Mouse (Mus musculus) fat pad, adult 2 months (tissue): Measurements from ENCODE around the gene Nfic.

Source experiments
- DNase-seq: peaks from one replicate; pipeline ENCODE4 v3.0.0-alpha.2; 2011; ENCODE audit warnings: low read depth, low spot score; ENCODE audit errors: extremely low read depth

Nfic gene

DNA sequence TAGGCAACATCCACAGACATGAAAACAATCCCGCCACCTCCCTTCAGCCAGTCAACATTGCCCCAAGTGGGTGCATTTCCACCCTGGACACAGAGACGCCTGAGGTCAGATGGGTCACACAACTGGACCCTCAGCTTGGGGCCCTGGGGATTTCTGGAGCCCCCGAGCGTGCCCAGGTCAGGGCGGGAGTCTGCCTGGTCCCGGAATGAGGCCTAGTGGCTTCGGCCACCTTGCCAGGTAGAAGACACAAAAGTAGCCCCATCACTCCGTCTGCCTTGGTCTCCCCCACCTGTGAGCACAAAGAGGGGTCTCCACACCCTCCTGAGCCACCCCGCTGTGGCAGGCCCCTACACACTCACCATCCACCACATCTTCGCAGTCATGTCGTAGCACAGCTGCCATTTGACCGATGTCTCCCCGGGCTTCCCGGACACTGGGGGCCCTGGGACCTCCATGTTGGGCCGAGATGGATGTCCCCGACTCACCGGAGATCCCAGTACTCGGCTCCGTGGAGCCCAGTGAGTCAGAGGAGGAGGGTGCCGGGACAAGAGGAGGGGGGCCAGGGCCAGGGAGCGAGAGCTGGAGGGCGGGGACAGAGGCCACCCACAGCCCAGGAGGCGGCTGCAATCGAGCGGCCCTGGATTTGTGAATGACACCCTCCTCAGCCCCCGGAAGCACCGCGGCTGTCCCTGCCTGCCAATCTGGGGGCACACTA, at the start of gene Nfic:
Nfic (minus strand) TSS at position 455 of the 715 bp plus-strand sequence.
- DNase-seq, result no peak

DNA sequence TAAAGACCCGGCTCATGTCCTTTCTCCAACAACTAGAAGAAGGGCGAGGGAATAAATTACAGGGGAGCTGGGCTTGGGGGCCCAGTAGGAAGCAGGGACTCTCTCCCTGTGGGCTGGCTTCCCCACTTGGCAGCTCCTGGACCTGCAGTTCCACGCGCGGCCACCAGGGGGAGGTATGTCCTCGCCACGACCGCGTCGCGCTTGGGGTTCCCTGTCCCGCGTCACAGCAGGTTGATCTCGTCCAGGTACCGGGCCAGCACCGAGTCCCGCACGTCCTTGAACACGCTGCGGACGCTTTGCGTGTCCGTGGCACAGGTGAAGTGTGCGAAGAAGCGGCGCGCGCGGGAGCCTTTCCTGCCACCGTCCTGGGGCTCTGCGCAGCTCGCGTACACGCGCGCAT, 47.2 kb upstream of the Nfic start:
- DNase-seq, result no peak

DNA sequence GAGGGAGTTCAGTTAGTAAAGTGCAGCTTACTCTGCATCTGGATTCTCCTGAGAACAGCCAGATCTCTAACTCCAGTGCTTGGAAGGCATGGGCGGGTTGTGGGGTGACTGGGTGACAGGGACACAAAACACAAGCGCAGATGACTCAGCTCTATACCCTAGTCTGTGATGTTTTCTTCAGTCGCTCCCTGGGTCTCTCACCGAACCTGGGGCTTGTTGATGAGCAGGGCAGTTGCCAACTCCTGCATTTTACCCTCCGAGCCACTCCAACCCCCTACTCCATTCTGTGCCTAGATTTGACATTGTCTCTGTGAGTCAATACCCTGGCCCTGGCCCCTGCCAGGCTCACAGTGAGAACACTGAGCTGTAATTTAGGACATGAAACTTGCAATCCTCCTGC, 46.4 kb upstream of the Nfic start:
- no peak for DNase-seq

DNA sequence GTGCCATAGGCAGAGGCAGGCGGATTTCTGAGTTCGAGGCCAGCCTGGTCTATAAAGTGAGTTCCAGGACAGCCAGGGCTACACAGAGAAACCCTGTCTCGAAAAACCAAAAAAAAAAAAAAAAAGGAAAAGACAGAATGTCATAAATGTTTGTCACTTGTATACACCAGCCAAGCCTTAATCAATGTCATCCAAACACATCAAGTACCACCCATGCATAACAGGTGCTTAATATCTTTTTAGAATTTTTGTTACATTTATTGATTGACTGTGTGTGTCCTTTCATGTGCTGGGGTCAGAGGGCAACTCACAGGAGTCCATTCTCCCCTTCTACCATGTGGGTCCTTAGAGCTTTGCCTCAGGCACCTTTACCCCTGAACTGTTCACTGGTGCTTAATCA, 44.6 kb upstream of the Nfic start, which contains the start of gene S1pr4:
S1pr4 (minus strand) TSS at position 101 of the 400 bp plus-strand sequence.
- DNase-seq, result no peak

GRCm38 (mm10) chr10:81499250-81499901, 43.9 kb upstream of the Nfic start:
- DNase-seq, result no peak

DNA sequence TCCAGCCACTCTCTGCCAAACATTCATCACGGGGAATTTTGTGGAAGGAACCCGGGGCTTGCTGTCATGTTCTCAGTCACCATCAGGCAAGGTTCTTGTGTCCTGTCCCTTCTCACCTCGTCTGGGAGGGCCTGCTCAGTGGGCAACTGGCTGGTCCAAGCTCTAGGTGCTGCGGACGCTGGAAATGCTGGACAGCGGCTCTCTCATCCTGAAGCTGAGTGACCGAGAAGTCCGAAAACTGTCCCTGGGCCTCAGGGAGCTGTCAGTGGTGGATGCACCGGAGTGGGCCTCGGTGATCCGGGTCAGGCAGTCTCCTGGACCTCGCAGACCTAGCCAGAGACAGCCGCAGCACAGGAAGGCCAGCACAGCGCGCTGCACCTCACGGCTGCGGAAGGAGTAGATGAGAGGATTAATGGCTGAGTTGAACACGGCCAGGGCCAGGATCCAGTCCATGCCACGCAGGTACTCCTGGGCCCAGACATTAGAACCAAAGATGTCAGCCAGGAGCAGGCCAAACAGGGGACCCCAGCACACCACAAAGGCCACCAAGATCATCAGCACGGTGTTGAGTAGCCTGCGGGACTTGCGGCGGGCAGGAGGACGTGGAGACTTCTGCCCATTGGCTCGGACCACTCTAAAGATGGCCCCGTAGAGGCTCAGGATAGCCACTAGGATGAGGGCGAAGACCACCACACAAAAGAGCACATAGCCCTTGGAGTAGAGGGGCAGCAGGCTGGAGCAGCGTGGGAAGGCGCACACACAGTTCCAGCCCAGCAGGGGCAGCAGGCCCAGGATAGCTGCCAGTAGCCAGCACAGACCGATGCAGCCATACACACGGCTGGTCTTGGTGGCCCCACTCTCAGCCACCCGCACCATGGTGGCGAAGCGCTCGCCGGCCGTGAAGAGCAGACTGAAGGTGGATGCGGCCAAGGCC, 43.1 kb upstream of the Nfic start:
- no peak for DNase-seq

DNA sequence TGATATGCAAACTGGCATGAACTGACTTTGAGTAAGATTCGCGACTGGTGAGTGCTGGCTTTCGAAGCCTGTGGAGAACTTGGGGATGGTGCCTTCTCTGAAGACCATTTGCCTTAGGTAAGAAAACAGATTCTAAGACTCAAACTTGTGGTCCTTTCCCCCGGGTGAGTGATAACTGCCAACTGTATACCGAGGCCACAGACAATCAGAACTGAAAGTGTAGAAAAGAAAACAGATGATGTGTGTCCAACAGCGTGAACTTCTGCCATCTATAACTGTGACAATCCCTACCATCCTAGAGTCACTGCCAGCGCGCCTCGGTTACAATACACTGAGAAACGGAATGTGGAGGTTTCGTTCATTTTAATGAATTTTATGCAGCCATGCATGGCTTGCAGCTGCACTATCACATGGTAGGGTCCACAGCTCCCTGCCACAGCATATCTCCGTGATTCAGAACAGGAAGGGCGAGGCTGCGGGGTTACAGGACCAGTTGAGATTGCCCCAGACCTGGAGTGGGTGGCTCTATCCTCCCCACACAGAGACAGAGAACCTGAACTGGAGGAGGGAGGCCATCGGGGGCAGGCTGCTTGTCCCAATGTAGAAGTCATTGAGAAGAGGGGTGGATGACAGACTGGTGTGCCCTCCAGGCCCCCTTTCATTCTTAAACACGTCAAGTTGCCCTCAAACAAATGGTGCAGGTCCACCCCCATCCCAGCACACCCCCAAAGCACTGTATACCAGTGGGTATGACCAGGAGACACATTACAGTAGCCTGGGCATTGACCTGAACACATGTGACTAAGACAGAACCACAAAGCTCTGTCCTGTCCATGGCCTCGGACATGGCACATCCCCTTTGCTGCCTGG, 42.2 kb upstream of the Nfic start:
- DNase-seq, result no peak

GRCm38 (mm10) chr10:81496969-81497368, 41.5 kb upstream of the Nfic start:
- DNase-seq, result no peak

- DNase-seq, result peak; percentile 83
Measured at GRCm38 (mm10) chr10:81496264-81496901, 40.9 kb upstream of the Nfic start, which contains the start of gene Ncln. Gene Ncln, minus strand, starts transcription at chr10:81496392.

GRCm38 (mm10) chr10:81495616-81496263, 40.3 kb upstream of the Nfic start:
- no peak for DNase-seq

- DNase-seq, result no peak
Measured at GRCm38 (mm10) chr10:81495151-81495550, 39.7 kb upstream of the Nfic start.

DNA sequence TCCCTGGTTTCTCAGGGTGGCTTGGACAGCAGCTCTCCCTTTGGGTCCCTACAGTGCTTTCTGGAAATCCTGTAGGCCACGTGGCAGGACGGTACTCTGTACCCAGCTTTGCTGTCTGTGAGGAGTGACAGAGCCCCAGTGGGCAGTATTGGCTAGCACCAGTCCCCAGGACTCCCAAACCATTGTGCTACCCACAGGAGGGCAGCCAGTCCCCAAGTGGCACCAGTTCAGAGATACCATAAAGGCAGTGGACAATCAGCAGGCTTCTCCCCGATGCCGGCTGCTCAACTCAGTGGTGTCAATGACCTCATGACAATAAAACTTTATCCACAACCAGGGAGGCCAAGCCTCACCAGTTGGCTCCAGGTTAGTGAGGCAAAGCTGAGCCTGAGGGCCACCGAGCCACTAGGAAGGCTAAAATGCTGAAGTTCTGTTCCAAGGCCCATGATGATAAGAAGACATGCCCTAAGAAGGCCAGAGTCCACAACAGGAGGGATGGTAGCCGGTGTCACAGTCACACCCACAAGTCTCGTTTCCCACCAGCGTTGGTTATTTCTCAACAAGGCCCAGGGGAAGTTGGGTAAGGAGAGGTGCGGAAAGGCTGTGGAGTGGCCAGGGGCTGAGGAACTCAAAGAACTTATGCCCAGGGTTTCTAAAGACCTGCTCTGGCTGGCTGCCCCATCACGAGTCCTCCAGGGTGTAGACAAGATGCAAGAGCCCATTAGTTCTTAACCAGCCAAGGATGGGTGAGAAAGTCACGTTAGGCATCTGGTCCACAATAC, 39.0 kb upstream of the Nfic start:
- DNase-seq, result peak; percentile 42

DNA sequence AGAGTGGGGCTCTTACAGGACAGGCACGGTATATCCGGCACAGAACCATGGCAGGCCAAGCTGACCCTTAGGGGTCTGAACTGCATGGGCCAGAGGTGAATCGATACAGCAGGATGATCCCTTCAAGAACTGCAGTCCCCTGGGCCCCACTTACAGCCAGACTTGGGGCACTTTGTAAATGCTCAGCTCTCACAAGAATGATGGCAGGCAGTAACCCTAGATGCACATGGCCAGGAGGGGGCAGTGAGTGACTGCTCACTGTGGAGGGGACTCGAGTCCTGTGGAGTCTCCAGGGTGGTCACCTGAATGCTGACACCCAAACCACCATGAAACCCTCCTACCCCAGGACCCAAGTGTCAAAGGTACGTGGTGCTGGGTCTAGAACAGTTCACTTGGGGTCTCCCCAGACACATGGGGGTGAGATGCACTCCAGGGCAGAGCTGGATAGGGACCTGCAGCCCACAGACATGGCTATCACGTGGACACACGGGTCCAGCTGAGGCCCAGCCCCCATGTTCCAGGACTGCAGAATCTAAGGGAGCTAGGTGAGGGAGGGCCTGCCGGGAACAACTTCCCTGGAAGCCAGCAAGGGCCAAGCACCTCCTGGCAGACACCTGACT, 38.3 kb upstream of the Nfic start:
- DNase-seq, result no peak

GRCm38 (mm10) chr10:81492606-81493240, 37.3 kb upstream of the Nfic start:
- no peak for DNase-seq

- DNase-seq, result no peak
Measured at GRCm38 (mm10) chr10:81491018-81491417, 35.6 kb upstream of the Nfic start.

DNA sequence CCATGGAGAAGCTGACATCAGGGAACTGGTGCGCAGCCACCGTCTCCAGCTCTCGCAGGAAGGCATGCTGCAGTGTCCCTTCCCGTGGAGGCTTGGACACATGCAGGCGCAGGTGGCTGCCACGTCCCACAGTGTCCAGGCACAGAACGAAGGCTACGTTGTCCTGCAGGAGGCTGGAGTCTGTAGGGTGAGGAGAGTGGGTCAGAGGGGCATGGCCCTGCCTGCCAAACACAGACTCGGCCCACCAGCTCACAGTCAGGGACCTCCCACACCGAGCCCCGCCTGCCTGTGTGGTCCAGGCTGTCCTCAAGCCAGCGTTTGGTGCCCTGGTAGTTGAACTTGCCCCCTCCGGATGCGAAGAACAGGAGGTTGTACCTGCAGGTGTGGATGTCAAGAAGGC, 34.5 kb upstream of the Nfic start:
- no peak for DNase-seq

- DNase-seq, result no peak
Measured at GRCm38 (mm10) chr10:81488081-81488480, 32.6 kb upstream of the Nfic start.

GRCm38 (mm10) chr10:81486496-81486895, 31.1 kb upstream of the Nfic start:
- DNase-seq, result no peak
